Mouse (Mus musculus): ENCODE results near the gene Pikfyve.

DNA sequence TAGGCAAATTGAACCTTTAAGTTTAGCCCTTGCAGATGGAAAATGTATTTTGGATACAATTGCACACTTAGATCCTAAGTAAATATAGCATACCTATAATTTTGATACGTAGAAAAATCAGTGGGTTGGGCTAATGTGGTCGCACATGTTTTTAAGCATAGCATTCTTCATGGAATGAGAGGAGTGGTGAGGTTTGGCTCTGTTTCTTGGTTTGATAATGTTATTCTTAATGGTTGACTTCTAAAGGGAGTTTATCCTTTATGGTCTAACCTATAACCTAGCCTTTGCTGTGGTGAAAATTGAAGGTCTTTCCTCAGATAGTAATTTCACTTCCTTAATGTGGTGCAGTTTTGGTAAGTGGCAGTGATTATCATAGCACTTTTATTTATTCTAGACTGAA is 12.4 kb downstream of the Pikfyve start:
- TF ChIP-seq CTCF (IDR thresholded peaks at IDR 0.05; ENCODE audit: borderline replicate concordance, insufficient read depth, low read depth, low read length) (no peak), POLR2A (IDR thresholded peaks at IDR 0.05; ENCODE audit: borderline replicate concordance, insufficient read depth, low read length) (no peak)
